Comparison of ENCODE assay signal across 11 mouse cellular contexts in the genomic region with DNA sequence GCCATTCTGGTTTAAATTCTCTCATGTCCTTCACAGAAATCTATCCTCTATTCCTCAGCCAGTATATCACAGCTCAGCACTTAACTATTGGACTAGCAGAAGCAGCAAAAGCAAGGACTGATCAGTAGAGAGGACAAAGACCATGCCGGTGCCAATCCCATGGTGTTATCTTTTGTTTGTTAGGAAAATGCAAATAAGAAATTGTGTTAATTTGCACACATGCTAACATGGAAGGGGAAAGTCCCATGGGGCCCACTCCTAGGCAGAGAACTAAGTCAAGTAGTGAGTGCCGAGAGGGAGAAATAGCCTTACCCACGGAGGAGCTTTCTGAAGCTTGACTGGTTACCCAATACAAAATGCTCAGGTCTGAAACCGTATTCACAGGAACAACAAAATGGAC.
"Had no signal": no experiment of that assay in that cellular context is flagged by ENCODE, and none has a peak within 500 bp of the region (broad histone marks: within the 10 kb centered on the region; RNA-seq: fewer than 3 reads in every experiment).

No protein-coding gene starts in this region.

- H3K9me3 ChIP-seq: kidney, embryonic 15.5 days; limb, embryonic 13.5 days; neural tube, embryonic 13.5 days had no signal

- DNase-seq: kidney, adult 2 months; kidney, postnatal 14 days; left cerebral cortex, postnatal 4 days; lung, adult 18-20 months; right cerebral cortex, adult 18-20 months; right cerebral cortex, postnatal 25 days; thymus, postnatal 36 days had no signal

- H3K36me3 ChIP-seq: kidney, embryonic 15.5 days; limb, embryonic 13.5 days; neural tube, embryonic 13.5 days had no signal

- H3K27me3 ChIP-seq: kidney, embryonic 15.5 days; limb, embryonic 13.5 days; neural tube, embryonic 13.5 days had no signal

- H3K9ac ChIP-seq: kidney, embryonic 15.5 days; limb, embryonic 13.5 days; liver, embryonic 14.5 days; neural tube, embryonic 13.5 days had no signal

- H3K4me2 ChIP-seq: kidney, embryonic 15.5 days; limb, embryonic 13.5 days; neural tube, embryonic 13.5 days had no signal

- H3K4me1 ChIP-seq: limb, embryonic 13.5 days; neural tube, embryonic 13.5 days had no signal

- H3K4me3 ChIP-seq: kidney, embryonic 15.5 days; limb, embryonic 13.5 days; neural tube, embryonic 13.5 days had no signal

- H3K27ac ChIP-seq: kidney, embryonic 15.5 days; limb, embryonic 13.5 days; liver, embryonic 14.5 days; neural tube, embryonic 13.5 days had no signal
